Mouse (Mus musculus) cerebellum, adult 18-20 months (tissue): Measurements from ENCODE around the gene Tppp3.

Experiments used
- DNase-seq, 2 experiments: peaks; one replicate each; pipeline ENCODE4 v3.0.0; 2021

Gene Tppp3

GRCm38 (mm10) chr8:105484030-105484368, 12.7 kb upstream of the Tppp3 start:
- no peak for DNase-seq

GRCm38 (mm10) chr8:105483212-105484029, 12.1 kb upstream of the Tppp3 start:
- peak; percentile 46 to 54 for DNase-seq

GRCm38 (mm10) chr8:105482123-105482522, 10.8 kb upstream of the Tppp3 start:
- no peak for DNase-seq

- DNase-seq = peak; percentile 30 to 51
Observed at GRCm38 (mm10) chr8:105481453-105481852, 10.1 kb upstream of the Tppp3 start.

GRCm38 (mm10) chr8:105481013-105481412, 9.7 kb upstream of the Tppp3 start:
- DNase-seq = no peak

- no peak for DNase-seq
Observed at GRCm38 (mm10) chr8:105477792-105478191, 6.5 kb upstream of the Tppp3 start.

- DNase-seq = peak; percentile 82 to 84
Observed at GRCm38 (mm10) chr8:105476628-105477413, 5.5 kb upstream of the Tppp3 start.

GRCm38 (mm10) chr8:105476161-105476560, 4.8 kb upstream of the Tppp3 start:
- no peak for DNase-seq

- DNase-seq = no peak
Observed at GRCm38 (mm10) chr8:105475742-105476141, 4.4 kb upstream of the Tppp3 start.

GRCm38 (mm10) chr8:105475254-105475653, 3.9 kb upstream of the Tppp3 start:
- DNase-seq = no peak

GRCm38 (mm10) chr8:105474680-105475079, 3.4 kb upstream of the Tppp3 start:
- DNase-seq = no peak

- DNase-seq = no peak
Observed at GRCm38 (mm10) chr8:105473816-105474606, 2.7 kb upstream of the Tppp3 start.

GRCm38 (mm10) chr8:105472983-105473382, 1.7 kb upstream of the Tppp3 start:
- no peak for DNase-seq

- no peak for DNase-seq
Observed at GRCm38 (mm10) chr8:105472414-105472932, 1.1 kb upstream of the Tppp3 start.

GRCm38 (mm10) chr8:105470681-105471313, 529 bp downstream of the Tppp3 start:
- peak in 1 of 2 experiments; percentile 42 for DNase-seq

GRCm38 (mm10) chr8:105470262-105470661, 1.1 kb downstream of the Tppp3 start:
- DNase-seq = no peak

GRCm38 (mm10) chr8:105469816-105470215, 1.5 kb downstream of the Tppp3 start:
- DNase-seq = peak; percentile 18 to 33

- peak; percentile 72 to 74 for DNase-seq
Observed at GRCm38 (mm10) chr8:105469041-105469695, 2.2 kb downstream of the Tppp3 start.

GRCm38 (mm10) chr8:105468002-105468720, 3.2 kb downstream of the Tppp3 start:
- DNase-seq = peak; percentile 54 to 55

- DNase-seq = peak in 1 of 2 experiments; percentile 29
Observed at GRCm38 (mm10) chr8:105467396-105467985, 3.8 kb downstream of the Tppp3 start.
